Mouse (Mus musculus) lung, embryonic 15.5 days (tissue): ENCODE data around the gene Uchl3. TPM values are rescaled to one million over a fixed set of nuclear protein-coding genes. Genes with fewer than 3 reads are reported as not detected.

Experiments used
- ATAC-seq: fragments of 200-750 bp; cut with Nextera tagmentation; 2 replicates; pipeline ENCODE4 v1.8.0; 2017; ENCODE audit warnings: moderate number of reproducible peaks, borderline replicate concordance; ENCODE audit not compliant: low FRiP score, low TSS enrichment; ENCODE audit errors: extremely low read depth
- H3K27ac ChIP-seq: fragments of 300-500 bp; sonication (generic); 2 replicates; pipeline ENCODE4 v1.5.1; 2015; ENCODE audit warnings: moderate library complexity, mild to moderate bottlenecking, inconsistent platforms
- H3K27me3 ChIP-seq: fragments of 300-500 bp; sonication (generic); 2 replicates; pipeline ENCODE4 v1.6.1; 2015; ENCODE audit warnings: inconsistent platforms
- H3K36me3 ChIP-seq: fragments of 300-500 bp; sonication (generic); 2 replicates; pipeline ENCODE4 v1.6.1; 2015; ENCODE audit warnings: inconsistent platforms
- H3K4me1 ChIP-seq: fragments of 300-500 bp; sonication (generic); 2 replicates; pipeline ENCODE4 v1.6.1; 2015; ENCODE audit warnings: inconsistent platforms
- H3K4me2 ChIP-seq: fragments of 300-500 bp; sonication (generic); 2 replicates; pipeline ENCODE4 v1.6.1; 2015; ENCODE audit warnings: inconsistent platforms, mild to moderate bottlenecking, moderate library complexity
- H3K4me3 ChIP-seq: fragments of 300-500 bp; sonication (generic); 2 replicates; pipeline ENCODE4 v1.5.1; 2015; ENCODE audit warnings: mild to moderate bottlenecking, inconsistent platforms
- H3K9ac ChIP-seq: fragments of 300-500 bp; sonication (generic); 2 replicates; pipeline ENCODE4 v1.6.1; 2015; ENCODE audit warnings: inconsistent platforms
- H3K9me3 ChIP-seq: fragments of 300-500 bp; sonication (generic); 2 replicates; pipeline ENCODE4 v1.6.1; 2016; ENCODE audit warnings: inconsistent platforms
- WGBS: fragments of 180-500 bp; shearing (Covaris S2); methylation state at CpG from one replicate; pipeline ENCODE4 v1.1.7; 2015; 5-methylcytosine and 5-hydroxymethylcytosine counted together
- polyA plus RNA-seq: library from polyadenylated mRNA; unstranded; fragments of >200 nt; fragmentation: Nextera tagmentation; extraction: Ambion mirVana; gene quantifications from 2 replicates; pipeline ENCODE4 v1.2.1, GENCODE M21; 2015

The Uchl3 gene
- 119 and 128 TPM in 2 replicates for polyA plus RNA-seq

DNA sequence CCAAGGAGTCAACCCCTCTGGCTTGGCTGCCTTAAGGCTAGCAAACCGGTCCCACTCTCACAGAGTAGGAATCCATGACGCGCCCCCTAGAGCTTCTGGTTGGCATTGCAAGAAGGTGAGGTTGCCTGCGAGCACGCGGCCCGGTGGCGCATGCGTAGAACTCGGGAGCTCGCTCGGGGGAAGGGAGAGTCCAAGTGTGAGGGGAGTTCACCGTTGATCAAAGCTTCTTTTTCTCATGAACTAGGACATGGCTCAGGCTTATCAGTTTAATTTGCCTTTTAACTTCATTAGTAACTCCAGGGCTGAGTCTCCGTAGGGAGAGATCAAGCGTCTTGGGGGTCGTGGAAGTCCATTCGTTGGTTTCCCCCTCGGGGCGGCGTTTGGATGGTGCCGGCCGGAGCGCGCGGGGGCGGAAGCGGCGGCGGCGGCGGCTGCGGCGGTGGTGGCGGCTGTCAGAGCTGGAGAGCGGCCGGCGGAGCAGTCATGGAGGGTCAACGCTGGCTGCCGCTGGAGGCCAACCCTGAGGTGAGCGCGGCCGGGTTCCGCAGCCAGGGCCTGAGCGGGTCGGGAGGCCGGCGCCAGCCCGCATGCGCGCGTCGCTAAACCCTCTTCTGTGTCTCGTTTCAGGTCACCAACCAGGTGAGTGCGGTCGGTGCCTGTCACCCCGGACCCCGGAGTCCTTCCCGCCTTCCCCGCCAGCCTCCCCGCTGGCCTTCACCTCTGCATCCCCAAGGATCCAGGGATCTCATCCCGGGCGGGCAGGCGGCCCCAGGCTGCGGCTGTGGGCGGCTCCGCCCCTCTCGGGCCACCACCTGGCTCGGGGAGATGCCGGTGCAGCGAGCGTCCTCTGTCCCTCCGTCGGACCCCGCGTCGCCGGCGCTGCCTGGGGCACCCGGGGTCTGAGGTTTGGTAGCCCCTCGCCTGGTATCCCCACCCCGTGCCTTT lies at the start of gene Uchl3:
Gene Uchl3 (plus strand): TSS at position 387 of the 945 bp plus-strand sequence.
- no peaks in the 10 kb centered on the region for H3K36me3 ChIP-seq
- WGBS: under 1% methylated on average over 77 of the region's 81 CpGs
- peak within 1 kb of the TSS; percentile 75 for H3K9ac ChIP-seq
- ATAC-seq: peak; percentile 92
- peaks cover 4% of the 10 kb centered on the region for H3K4me1 ChIP-seq
- no peaks in the 10 kb centered on the region for H3K9me3 ChIP-seq
- peak within 1 kb of the TSS; percentile 92 for H3K4me2 ChIP-seq
- peak within 1 kb of the TSS; percentile 99 for H3K4me3 ChIP-seq
- no peaks in the 10 kb centered on the region for H3K27me3 ChIP-seq
- peak within 1 kb of the TSS; percentile 52; the same call in 1 of the 2 replicates for H3K27ac ChIP-seq

DNA sequence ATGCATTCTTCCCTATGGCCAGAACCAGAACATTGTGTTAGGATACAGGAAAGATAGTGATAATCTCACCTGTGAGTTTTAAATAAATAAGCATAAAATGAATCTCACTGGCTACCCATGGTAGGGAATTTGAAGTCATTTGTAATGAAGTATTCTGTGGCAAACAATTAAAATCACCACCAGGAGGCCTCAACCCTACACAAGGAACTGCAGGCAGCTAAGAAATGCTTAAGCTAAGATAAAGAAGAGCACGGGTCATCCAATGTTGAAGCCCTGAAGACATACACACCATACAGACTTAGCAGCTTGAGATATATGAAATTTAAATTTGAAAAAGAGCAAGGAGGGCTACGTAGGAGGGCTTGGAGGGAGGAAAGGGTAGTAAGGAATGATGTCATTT lies 47.9 kb upstream of the Uchl3 start:
- Histone ChIP-seq H3K36me3 (no peaks in the 10 kb centered on the region), H3K27ac (no peak overlapping the region), H3K4me3 (no peak overlapping the region), H3K4me2 (no peak overlapping the region), H3K9ac (no peak overlapping the region), H3K9me3 (no peaks in the 10 kb centered on the region), H3K27me3 (no peaks in the 10 kb centered on the region), H3K4me1 (peaks cover 7% of the 10 kb centered on the region)
- no peak for ATAC-seq
- WGBS: 61% methylated on average over 2 of the region's 2 CpGs

DNA sequence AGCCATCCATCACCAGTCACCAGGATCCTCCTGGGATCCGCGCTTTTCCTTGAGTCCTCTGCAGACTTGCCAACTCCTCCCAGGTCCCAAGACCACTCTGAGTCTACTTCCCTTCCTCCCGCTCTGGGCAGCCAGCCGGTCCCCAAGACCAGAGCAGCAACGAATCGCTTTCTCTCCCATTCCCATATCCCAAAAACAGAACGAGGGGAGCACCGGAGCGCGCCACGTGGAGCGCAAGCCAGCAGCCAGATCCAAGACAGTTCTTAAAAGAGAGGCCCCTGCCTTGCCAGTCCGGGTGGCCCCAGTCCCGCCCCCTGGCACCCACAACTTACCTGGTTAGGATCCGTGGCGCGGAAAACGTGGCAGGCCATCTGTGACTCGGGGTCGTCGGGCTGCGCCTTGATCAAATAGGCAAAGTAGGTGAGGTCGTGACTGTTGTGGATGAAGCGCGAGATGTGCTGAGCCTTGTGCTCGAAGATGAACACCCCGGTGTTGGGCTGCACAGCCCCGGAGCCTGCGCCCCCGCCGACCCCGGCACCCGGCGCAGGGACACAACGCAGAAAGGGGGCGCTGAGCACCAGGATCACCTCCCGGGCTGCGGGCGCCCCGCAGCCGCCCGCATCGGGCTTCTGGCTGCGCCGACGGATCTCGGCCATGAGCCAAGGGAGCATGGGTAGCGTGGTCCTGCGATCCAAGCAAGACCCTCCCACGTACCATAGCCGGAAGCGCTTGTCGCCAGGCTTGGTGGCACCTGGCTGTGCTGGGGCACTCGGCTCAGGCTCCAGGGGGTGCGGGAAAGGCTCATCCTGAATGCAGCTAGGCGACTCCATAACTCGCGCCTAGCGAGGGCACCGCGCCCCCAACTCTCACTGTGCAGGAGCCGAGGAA lies 45.9 kb upstream of the Uchl3 start:
- no peaks in the 10 kb centered on the region for H3K36me3 ChIP-seq
- ATAC-seq: peak; percentile 66
- no peaks in the 10 kb centered on the region for H3K9me3 ChIP-seq
- H3K27ac ChIP-seq: peak overlapping the region; percentile 78
- WGBS: 0% methylated on average over 62 of the region's 62 CpGs
- H3K4me3 ChIP-seq: peak overlapping the region; percentile 87
- H3K27me3 ChIP-seq: no peaks in the 10 kb centered on the region
- peaks cover 7% of the 10 kb centered on the region for H3K4me1 ChIP-seq
- H3K9ac ChIP-seq: peak overlapping the region; percentile 77
- H3K4me2 ChIP-seq: peak overlapping the region; percentile 98

DNA sequence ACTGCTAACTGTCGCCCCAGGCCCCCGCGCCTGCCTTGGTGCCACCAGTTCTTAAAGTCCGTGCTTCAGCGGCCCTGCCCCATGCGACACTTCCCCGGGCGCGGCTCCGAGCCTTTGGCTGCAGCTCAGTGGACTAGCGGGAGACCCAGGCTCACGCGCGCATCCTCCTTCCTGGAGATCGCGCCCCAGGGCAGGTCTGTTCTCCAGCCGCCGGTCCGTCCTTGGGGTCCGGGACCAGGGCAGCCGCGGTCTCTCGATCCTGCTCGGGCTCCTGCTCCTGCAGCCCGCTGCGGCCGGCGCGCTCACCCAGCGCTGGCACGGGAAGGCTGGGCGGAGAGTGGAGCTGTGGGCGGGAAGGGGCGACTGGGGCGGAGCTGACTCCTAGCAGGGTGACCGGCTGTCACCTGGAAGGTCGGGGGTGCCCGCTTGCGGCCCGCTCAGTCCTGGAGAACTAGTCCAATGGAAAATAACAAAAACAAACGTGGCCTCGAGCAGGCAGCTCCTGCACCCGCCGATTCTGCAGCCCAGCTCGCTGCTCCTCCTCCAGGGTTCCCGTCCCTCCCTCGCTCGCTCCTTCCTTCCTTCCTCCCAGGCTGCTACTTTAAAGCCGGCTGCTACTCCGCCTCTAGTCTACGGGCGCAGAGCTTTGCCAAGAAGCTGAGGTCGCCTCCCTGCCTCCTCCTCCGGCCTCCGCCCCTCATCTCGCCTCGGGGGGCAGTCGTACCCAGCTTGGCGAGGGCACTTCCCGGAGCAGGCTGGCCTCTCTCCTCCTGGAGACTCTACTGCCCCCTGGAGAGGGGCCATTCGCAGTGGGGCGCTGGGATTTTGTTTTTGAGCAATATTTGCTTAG lies 45.0 kb upstream of the Uchl3 start, which contains the start of gene Tbc1d4:
Gene Tbc1d4 (minus strand): TSS at position 673 of the 850 bp plus-strand sequence.
- peak within 1 kb of the TSS; percentile 77 for H3K9ac ChIP-seq
- no peaks in the 10 kb centered on the region for H3K27me3 ChIP-seq
- peaks cover 7% of the 10 kb centered on the region for H3K4me1 ChIP-seq
- no peaks in the 10 kb centered on the region for H3K36me3 ChIP-seq
- H3K4me2 ChIP-seq: peak within 1 kb of the TSS; percentile 98
- ATAC-seq: peak; percentile 91
- H3K9me3 ChIP-seq: no peaks in the 10 kb centered on the region
- peak within 1 kb of the TSS; percentile 78 for H3K27ac ChIP-seq
- H3K4me3 ChIP-seq: peak within 1 kb of the TSS; percentile 87
- WGBS: under 1% methylated on average over 62 of the region's 62 CpGs

DNA sequence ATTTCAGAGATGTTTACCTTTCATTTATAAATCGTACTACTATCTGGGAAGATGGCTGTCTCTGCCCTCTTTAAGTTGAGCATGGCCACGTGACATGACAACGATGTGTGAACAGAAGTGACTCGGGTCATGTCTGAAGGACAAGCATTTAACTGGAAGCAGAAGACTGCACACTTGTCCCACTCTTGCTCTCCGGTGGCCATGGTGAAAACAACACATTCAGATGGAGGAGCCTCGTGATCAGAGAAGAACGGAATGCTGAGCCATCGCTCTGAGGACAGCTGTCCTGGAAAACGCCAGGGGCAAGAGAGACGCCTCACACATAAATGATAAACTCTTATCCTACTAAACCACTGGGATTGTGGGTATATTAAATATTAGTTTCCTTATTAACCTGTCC lies 43.1 kb upstream of the Uchl3 start:
- Histone ChIP-seq H3K4me1 (peaks cover 7% of the 10 kb centered on the region), H3K27me3 (no peaks in the 10 kb centered on the region), H3K4me2 (no peak overlapping the region), H3K9me3 (no peaks in the 10 kb centered on the region), H3K27ac (no peak overlapping the region), H3K9ac (no peak overlapping the region), H3K36me3 (no peaks in the 10 kb centered on the region), H3K4me3 (no peak overlapping the region)
- WGBS: 57% methylated on average over 10 of the region's 10 CpGs
- no peak for ATAC-seq

DNA sequence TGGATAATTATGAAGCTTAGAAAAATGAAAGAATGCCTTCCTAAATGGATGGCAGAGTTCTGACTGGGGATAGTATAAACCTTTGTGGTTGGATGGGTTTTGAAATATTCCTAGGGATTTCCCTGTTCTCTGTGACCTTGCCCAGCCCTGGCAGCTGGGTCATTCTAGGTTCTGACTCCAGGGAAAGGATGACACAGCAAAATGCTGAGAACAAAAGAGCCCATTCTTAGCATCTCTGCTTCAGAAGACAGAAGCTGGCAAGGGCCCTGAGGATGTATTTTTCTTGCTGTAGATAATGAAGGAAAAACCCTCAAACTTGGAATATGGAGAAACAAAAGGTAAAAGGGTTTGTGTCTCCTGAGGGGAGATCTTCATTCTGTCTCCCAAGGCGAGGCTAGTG lies 40.6 kb upstream of the Uchl3 start:
- Histone ChIP-seq H3K36me3 (no peaks in the 10 kb centered on the region), H3K9ac (no peak overlapping the region), H3K27ac (no peak overlapping the region), H3K27me3 (no peaks in the 10 kb centered on the region), H3K4me2 (no peak overlapping the region), H3K9me3 (no peaks in the 10 kb centered on the region), H3K4me3 (no peak overlapping the region), H3K4me1 (no peaks in the 10 kb centered on the region)
- no peak for ATAC-seq
- WGBS: 68% methylated on average over 1 of the region's 1 CpGs

DNA sequence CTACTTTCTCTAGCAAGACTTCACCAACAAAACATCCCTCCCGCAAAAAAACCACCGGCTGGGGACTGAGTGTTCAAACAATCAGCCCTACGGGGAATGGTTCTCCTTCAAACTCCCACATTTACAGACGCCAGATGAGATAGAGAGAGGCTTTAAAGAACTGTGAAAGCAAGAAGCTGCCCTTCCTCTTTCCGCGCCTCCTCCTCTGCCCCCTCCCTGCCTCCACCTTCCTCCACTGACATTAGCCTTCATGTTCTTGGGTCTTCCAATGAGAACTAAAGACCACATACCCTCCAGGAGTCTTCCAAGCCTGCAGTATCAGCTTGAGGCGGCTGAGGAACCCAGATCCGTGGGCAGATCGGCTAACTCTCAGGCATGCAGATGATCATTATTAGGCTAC lies 37.6 kb upstream of the Uchl3 start:
- 57% methylated on average over 9 of the region's 9 CpGs for WGBS
- H3K4me2 ChIP-seq: no peak overlapping the region
- H3K36me3 ChIP-seq: no peaks in the 10 kb centered on the region
- no peaks in the 10 kb centered on the region for H3K27me3 ChIP-seq
- no peaks in the 10 kb centered on the region for H3K9me3 ChIP-seq
- no peak overlapping the region for H3K27ac ChIP-seq
- no peak overlapping the region for H3K9ac ChIP-seq
- H3K4me3 ChIP-seq: no peak overlapping the region
- no peaks in the 10 kb centered on the region for H3K4me1 ChIP-seq
- ATAC-seq: no peak

DNA sequence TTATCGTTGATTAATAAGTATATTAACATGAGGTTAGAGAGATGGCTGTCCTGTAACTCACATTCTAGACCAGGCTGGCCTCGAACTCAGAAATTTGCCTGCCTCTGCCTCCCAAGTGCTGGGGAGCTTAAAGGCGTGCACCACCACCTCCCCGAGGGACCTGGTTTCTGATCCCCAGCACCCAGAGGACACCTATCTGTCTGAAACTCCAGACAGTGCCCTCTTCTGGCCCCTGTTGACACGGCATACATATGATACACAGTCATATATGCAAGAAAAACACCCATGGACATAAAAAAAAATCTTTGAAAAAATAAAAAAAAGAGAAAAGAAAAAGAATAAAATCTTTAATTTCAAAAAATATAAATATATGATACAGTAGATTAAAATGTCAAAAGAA lies 36.1 kb upstream of the Uchl3 start:
- ATAC-seq: no peak
- Histone ChIP-seq H3K9ac (no peak overlapping the region), H3K36me3 (no peaks in the 10 kb centered on the region), H3K4me2 (no peak overlapping the region), H3K4me3 (no peak overlapping the region), H3K9me3 (no peaks in the 10 kb centered on the region), H3K27ac (no peak overlapping the region), H3K4me1 (no peaks in the 10 kb centered on the region), H3K27me3 (no peaks in the 10 kb centered on the region)
- WGBS: 89% methylated on average over 5 of the region's 5 CpGs

DNA sequence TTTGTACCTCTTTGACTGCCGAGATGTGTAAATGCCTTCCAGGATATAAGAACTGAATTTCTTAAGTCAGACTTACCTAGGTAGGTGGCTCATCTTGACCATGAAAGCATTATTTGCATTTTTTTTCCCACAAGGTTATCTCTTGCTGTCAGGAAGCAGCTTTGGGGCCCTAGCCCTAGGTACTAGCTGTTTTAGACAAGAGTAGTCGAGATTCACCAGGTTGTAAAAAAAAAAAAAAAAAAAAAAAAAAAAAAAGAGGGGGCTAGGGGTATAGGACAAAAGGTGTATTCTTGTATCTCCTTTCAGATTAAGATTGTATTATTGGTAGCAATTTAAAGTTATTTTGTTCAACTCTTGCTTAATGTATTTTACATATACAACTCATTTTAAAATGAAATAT lies 23.2 kb upstream of the Uchl3 start:
- Histone ChIP-seq H3K4me2 (no peak overlapping the region), H3K27me3 (no peaks in the 10 kb centered on the region), H3K36me3 (peaks cover 13% of the 10 kb centered on the region), H3K4me1 (no peaks in the 10 kb centered on the region), H3K4me3 (no peak overlapping the region), H3K27ac (no peak overlapping the region), H3K9ac (no peak overlapping the region), H3K9me3 (no peaks in the 10 kb centered on the region)
- ATAC-seq: no peak
- WGBS: 74% methylated on average over 2 of the region's 2 CpGs

DNA sequence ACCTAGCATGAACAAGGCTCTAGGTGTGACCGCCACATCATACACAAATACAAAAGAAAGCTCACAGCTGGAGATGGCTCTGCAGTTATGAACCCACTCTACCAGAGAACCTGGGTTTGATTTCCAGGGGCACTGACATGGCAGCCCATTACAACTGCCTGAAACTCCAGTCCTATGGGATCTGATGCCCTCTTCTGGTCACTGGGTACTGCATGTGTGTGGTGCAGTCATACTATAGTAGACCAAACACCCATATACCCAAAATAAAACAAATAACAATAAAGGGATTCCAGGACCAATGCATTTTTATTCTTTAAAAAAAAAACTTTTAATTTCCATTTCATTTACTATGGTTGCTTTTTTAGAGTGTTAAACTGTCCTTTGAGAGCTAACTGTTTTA lies 18.0 kb upstream of the Uchl3 start:
- Histone ChIP-seq H3K27ac (no peak overlapping the region), H3K36me3 (peaks cover 13% of the 10 kb centered on the region), H3K4me3 (no peak overlapping the region), H3K9ac (no peak overlapping the region), H3K9me3 (no peaks in the 10 kb centered on the region), H3K27me3 (no peaks in the 10 kb centered on the region), H3K4me1 (peaks cover 6% of the 10 kb centered on the region), H3K4me2 (no peak overlapping the region)
- 96% methylated on average over 1 of the region's 1 CpGs for WGBS
- ATAC-seq: no peak

DNA sequence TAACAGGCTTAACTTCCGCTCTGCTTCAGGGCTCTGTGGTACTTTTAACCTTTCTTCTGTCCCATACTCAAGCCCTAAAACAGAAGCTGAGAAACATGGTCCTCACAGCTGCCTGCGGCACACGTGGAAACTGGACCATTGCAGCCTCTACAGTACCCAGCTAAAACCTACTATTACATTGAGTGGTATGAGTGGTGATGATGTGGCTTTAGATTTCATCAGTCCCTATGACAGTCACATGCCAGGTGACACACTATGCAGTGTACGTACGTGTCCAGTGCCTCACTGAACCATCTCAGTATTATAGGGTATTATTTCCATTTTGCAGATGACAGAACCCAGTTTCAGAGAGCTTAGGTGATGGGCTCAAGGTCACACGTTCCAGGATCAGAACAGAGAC lies 16.4 kb upstream of the Uchl3 start:
- Histone ChIP-seq H3K9ac (no peak overlapping the region), H3K4me2 (no peak overlapping the region), H3K9me3 (no peaks in the 10 kb centered on the region), H3K4me1 (peaks cover 6% of the 10 kb centered on the region), H3K4me3 (no peak overlapping the region), H3K27ac (no peak overlapping the region), H3K27me3 (no peaks in the 10 kb centered on the region), H3K36me3 (peaks cover 10% of the 10 kb centered on the region; the same call in 1 of the 2 replicates)
- WGBS: 92% methylated on average over 6 of the region's 6 CpGs
- no peak for ATAC-seq
